Mouse (Mus musculus): Measurements from ENCODE around the gene Cxcr5.

Cxcr5 gene

DNA sequence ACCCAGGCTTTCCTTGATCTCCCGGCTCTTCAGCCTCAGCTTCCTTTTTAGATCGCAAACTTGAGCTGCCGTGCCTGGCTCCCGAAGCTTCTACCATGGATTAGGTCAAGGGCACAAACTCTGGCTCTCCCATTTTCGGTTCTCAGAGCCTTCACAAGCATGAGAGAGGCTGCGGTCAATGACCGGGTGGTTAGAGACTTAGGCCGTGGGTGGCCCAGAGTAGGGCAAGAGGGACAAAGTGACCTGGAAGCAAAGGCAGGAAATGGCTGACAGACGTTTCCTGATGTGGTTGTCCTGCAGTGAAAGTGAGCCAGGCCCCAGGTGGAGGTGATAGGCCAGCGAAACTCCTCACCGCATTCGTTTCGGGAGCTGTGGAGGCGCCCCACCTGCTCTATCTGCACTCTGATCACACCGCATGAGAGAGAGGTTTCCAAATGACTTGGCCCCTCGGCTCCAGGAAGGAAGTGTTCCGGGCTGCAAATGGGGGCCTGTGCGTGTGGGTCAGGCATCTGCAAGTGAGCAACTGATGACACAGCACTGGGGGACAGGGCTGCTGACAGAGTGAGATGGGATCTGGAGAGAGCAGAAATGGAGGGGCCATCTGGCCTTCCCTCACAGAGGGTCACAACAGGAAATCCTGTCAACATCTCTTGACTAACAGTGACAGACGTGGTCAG, 23.9 kb downstream of the Cxcr5 start:
- DNase-seq (ENCODE audit: low spot score in 2 of 2), result no peak

DNA sequence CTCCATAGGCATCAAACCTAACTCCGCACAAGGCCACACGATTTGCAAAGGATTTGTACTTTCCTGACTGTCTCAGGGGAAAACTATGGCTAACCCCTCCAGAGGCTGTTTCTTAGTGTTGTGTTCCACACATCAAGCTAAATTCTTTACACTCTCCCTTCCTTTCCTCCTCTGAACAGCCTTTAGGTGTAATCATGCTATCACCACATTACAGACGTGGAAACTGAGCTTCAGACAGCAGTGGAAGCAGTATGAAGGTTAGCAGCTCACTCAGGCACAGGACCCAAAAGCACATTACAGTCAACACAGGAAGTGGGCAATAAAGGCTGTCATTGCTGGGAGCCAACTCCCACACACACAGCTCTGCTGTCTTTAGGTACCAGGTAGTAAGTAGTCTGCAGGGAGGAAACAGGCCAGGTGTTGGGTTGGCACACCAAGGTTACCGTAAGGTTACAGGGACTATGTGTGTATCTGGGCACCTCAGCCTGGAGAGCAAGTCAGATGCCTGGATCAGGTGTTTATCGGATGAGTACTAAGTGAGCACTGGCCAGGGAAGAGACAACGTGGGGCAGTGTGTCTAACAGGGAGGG, 28.6 kb downstream of the Cxcr5 start:
- no peak for DNase-seq (ENCODE audit: low spot score in 2 of 2)

DNA sequence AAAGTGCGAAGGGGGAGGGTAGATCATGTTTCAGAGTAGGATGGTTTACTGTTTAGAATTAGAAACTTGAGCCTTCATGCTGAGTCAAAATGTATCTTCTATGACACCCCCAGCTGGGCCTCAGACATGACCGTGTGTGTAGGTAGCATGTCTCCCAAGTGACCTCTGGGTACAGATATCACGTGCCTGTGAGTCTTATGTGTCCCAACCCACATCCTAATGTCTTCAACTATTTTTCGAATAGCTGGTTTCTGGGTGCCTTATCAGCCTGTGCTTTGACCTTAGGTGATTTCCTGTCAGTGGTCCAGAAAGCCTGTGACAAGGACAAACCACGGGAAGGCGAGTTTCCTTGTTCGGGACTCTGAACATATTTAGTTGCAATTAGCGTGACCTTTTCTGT, 33.3 kb downstream of the Cxcr5 start:
- DNase-seq (ENCODE audit: low spot score in 2 of 2), result no peak

DNA sequence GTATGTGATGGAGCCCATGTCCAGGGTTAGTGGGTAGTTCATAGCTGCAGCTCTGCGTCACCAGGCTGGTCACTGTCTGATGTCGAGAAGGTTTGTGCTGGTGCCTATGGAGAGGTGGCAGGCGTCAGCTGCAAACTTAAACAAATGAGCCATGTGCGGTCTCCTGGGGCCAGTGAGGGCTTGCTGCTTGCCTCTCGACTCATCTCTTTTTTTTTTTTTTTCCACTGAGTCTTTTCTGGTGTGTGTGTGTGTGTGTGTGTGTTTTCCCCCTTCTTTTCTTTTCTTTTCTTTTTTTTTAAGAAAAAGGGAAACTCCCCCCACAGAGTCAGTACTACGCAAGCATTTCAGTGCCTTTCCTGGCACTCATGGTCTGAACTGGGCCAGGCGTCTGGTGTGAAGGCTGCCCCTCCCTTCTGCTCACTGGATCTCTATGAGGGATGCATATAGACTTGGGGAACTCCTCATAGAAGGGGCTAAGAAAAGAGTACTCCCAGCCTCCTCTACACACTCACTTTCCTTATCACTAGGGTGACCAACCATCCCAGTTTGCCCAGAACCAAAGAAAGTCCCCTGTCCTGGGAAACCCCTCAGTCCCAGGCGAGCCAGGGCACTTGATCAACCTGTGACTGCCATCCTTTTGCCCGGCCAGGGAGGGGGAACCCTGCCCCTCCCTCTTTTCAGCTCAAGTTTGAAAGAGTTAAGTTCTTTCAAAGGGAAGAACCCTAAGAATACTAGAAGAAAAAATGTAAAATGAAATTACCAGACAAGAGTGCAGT, 35.2 kb downstream of the Cxcr5 start:
- no peak for DNase-seq (ENCODE audit: low spot score in 2 of 2)

DNA sequence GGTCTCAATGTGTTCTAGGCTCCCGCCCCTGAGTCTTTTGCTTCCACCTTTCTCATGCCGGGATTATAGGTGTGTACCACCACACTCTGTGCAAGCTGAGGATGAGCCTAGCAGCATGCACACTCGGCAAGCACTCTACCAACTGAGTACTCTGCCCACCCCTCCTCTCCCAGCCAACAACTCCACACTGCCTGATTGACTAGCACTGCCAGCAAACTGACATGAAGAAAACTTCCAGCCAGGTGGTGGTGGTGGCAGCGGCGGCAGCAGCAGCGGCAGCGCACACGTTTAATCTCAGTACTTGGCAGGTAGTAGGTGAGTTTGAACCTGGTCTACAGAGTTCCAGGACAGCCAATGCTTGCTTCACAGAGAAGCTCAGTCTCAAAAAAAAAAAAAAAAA, 36.1 kb downstream of the Cxcr5 start:
- no peak for DNase-seq (ENCODE audit: low spot score in 2 of 2)

DNA sequence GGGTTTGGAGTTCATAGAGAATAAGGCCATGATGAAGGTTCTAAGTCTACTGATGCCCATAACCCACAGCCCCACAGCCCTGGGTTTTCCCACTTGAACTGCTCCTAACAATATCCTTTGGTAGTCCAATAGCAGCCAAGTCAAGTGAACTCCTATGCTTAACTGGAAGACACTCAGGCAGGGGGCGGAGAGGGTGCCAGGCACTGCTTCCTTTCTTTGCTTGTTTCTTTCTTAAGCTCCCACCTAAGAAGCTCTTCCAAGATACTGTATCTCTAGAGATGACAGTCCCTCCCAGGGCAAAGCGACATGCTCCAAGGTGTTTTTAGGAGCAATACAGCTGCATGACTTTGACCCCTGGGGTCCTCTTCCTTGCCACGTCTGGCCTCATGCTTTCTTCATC, 36.7 kb downstream of the Cxcr5 start:
- no peak for DNase-seq (ENCODE audit: low spot score in 2 of 2)

DNA sequence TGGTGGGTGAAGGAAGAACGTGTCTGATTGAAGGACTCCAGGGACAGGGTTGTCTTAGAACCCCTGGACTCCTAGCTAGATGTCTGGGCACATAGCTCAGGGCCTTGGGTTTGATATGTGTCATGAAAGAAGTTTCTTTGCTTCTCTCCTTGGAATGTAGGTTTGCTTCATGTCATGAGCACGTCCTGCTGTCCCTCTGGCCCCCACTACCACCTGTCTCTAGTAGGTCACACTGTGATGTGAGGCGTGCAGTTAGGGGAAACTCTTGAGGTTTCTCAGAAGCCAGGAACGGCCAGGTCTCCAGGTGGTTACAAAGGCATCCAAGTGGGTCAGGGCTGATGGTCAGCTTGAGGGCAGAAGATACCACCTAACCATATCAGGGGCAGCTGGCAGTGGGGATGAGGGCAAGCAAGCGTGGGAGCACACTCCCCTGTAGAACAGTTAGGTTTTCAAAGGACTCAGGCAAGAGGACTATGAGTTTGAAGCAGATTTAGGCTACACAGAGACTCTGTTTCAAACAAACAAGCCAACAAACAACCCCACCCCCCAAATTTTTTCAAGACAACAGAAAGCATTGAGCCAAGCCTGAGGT, 37.3 kb downstream of the Cxcr5 start:
- DNase-seq (ENCODE audit: low spot score in 2 of 2), result no peak

DNA sequence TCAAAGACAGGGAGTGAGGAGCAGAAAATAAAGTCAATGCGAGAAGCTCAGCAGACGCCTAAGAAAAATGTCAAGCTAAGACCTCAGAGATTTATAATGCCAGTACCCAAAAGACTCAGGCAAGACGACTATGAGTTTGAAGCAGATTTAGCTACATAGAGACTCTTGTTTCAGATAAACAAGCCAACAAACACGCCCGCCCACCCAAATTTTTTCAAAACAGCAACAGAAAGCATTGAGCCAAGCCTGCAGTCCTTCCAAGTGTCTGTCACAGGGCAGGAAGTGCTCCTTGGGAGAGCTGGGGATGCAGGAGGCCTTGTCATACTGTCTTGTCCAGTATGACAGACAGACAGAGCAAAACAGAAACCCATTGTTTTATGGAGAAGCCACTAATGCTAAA, 38.0 kb downstream of the Cxcr5 start:
- DNase-seq (ENCODE audit: low spot score in 2 of 2), result no peak

DNA sequence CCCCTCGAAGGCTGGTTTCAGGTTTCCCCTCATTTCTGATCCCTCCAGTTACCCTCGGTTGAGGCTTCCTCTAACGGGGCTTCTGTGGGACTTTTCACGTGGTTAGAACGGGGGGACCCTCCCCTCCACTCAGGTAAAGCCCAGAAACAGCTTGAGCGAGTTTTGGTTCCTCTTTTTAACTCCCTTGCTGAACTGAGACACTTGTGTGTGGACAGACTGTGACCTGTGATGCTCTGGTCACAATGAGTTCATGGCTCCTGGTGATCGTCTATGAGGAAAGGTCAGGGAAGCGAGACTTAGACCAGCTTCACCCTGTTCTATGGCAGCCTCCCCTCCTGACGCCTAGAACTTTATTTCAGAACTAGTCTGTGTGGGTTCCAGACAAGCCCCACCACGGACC, 39.8 kb downstream of the Cxcr5 start:
- no peak for DNase-seq (ENCODE audit: low spot score in 2 of 2)

DNA sequence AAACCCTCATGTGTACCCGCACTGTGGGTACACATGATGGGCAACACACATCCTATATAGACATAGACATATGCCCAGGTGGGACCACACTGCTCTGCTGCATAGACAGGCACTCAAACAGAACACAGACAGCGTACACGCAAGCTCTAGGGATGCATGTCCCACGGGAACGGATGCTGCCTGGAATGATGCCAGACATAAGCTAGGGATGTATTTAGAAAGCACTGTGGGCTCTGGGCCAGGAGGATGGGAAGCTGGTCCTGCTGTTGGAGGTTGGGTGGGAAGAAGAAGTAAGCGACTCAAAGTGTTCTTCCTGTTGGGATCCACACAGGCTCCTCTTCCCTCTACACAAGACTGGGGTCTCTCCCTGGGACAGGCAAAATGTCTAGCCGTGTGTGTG, 43.6 kb downstream of the Cxcr5 start:
- DNase-seq (ENCODE audit: low spot score in 2 of 2), result no peak

DNA sequence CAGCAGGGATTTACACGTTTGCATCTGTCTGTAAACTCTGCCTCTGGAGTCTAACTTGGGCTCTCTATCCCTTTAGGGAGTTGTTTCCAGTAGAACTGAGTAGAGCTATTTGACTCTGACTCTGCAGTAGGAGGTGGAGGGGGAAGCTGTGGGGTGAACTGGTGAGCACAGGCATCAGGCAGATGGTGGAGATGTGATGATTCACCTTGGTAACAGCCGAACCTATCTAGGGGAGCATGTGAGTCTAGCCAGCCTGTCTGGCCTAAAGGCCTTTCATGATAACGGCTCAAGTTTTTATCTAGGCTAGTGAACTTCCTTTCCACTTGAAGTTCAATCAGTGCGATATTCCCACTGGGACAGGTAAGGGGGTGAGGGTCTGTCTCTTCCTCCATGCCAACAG, 44.3 kb downstream of the Cxcr5 start:
- DNase-seq (ENCODE audit: low spot score in 2 of 2), result no peak

DNA sequence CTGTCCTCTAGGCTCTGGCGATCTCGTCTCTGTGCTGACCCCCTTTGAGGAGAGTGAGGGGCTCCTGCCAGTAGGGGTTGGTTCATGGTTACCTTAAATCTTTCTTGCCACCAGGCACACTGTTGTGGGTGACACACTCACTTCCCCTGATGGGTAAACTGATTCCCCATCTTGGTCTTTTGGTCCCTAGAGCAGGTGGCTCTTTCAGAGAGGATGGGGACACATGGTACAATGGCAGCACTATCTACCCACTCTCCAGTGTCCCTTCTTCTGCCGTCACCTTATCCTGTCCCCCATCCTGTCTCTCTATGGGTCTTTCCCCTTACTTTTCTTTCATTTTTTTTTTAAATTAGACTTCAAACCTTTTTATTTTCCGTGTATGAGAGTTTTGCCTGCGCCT, 45.8 kb downstream of the Cxcr5 start:
- DNase-seq (ENCODE audit: low spot score in 2 of 2), result no peak

DNA sequence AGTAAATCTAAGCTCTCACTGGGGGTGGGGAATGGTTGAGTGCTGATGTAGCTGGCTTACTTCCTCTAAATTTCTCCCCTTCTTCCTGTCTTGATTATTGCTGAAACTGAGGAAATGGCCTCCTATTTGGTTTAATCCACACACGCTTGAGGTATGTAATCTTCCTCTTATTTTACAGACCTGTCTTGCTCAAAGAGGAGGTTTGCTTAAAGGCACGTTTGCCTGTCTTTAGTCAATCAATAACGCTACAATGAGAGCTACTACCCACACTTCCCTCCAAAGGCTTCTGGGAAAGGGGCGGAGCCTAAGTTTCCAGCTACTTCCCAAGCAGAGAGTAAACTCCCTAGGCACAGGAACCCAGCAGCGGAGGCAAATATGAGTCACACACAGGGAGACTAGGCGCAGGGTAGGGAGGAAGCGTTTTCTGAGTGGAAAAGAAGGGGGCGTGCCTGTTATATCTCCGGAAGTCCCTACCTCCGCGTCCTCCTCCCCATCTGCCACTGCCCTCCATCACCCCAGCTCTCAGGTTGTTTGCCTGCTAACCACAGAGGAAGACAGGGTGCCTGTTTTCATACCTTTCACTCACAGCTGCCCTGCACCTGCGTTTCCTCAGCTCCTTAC, 46.4 kb downstream of the Cxcr5 start:
- DNase-seq (ENCODE audit: low spot score in 2 of 2), result no peak

DNA sequence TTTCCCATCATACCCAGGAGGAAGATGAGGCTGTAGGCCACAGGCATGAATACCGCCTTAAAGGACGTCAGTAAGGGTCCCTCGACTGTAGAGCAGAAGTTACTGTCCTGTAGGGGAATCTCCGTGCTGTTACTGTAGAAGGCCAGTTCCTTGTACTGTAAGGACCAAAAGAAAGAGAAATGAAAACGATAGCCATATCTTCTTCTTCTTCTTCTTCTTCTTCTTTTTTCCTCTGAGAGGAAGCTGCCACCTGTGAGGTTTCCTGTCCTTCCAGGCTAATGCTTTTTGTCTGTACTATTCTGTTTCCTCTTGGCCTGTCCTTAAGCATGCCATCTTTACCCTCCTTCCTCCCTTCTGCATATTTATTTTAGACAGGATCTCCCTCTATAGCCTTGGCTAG, 47.5 kb downstream of the Cxcr5 start:
- DNase-seq (ENCODE audit: low spot score in 2 of 2), result no peak

DNA sequence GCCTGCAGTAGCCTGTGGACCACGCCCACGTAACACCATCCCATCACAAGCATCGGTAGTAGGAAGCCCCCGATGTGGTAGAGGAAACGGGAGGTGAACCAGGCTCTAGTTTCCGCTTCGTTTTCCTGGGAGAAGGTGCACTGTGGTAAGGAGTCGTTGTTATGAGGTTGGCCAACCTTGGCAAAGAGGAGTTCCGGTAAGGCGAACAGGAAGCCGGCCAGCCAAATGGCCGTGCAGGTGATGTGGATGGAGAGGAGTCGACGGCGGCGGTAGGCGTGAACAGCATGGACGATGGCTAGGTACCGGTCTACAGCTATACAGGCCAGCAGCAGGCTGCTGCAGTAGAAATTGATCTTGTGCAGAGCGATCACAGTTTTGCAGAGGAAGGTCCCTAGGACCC, 48.1 kb downstream of the Cxcr5 start:
- DNase-seq (ENCODE audit: low spot score in 2 of 2), result no peak

DNA sequence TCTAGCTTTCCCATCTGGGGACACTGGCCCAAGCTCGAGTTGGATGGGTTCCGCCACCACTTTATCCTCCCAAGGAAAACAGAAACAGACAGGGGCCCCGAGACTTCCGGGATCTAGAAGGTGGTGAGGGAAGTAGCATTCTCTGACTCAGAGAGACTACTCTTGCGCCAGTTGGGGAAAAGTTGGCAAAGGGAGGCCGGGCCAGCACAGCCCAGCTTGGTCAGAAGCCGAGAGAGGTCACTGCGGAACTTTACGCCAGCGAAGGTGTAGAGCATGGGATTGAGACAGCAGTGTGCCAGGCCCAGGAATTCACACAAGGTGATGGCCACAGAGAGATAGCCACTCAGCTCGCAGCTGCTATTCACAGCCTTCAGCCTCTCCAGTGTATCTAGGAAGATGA, 48.6 kb downstream of the Cxcr5 start:
- no peak for DNase-seq (ENCODE audit: low spot score in 2 of 2)

DNA sequence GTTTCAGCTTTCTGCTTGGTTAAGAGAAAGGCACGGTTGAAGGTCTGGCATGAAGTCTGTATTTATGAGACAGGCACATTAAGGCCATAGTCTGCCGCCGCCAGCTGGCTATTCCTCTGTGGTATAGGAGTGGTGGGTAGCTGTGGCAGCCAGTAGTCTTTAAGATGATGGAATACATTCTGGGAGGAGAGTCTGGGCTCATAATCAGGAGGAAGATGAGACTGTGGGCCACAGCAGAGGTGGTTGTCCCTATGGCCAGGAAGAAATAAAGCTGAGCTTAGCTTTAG, 49.0 kb downstream of the Cxcr5 start:
- no peak for DNase-seq (ENCODE audit: low spot score in 2 of 2)

DNA sequence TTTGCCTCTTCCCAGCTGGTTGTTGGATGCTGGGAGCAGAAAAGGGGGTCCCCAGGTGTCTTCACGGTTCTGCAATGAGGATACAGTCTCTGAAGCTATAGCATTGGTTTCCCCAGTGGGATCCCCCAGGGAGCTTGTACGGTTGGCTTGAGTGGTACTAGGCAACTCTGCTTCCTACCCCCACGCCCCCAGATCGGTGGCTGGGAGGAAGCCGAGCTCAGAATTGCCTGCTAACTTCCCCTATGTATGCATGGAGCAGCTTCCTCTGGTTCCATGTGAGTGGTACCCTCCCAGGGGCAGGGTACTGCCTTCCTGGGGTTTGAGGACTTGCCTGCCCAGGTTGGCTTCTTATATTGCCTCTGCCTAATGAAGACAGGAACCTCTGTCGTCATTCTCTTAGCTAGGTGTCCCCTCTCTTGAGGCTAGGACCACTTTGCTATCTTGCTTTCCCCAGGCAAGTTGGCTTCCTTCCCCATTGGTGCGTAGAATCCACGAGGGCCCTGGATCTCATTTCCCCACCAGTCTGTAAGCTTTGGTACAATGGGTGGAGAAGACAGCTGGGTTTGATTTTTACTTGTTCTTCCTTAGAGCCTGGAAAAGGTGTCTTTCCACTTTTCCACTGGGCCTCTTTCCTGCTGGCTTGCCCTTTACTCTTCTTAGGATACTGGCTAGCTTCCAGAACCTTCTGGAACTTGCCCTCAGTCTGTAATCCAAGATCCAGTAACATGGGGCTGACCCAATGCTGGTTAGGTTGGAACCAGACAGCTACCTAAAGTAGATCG, 49.6 kb downstream of the Cxcr5 start:
- no peak for DNase-seq (ENCODE audit: low spot score in 2 of 2)

DNA sequence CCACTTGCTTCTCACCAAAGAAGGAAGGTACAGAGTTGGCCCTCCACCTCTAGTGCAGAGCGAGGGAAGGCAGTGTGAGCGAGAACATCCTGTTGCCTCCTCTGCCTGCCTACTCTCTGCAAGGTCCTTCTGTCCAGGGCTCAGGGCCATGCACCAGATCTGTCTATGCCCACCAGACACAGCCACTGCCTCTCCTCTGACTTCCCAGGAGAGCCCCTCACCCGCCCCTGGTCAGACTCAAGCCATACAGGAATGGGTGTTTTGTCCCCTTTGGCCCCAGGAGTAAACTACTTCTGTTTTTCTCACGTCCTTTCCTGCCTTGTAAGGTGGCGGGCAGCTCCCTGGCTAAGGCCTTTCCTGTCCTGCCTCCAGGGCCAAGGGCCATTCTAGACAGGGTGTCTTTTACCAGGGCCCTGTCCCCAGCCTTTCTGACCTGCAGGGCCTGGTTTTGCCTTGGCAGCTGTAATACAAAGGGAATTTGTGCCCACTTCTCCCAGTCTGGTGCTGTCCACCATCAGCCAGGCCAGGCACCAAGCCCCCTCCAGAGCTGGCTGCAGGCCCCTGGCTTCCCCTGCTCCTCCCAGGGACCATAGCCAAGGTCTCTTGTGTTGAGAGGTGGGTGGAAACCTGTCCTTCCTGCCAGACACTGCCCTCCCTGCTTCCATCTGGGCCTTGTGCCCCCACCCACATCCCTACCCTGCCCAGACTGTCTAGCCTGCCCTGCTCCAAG, 50.6 kb downstream of the Cxcr5 start:
- no peak for DNase-seq (ENCODE audit: low spot score in 2 of 2)

DNA sequence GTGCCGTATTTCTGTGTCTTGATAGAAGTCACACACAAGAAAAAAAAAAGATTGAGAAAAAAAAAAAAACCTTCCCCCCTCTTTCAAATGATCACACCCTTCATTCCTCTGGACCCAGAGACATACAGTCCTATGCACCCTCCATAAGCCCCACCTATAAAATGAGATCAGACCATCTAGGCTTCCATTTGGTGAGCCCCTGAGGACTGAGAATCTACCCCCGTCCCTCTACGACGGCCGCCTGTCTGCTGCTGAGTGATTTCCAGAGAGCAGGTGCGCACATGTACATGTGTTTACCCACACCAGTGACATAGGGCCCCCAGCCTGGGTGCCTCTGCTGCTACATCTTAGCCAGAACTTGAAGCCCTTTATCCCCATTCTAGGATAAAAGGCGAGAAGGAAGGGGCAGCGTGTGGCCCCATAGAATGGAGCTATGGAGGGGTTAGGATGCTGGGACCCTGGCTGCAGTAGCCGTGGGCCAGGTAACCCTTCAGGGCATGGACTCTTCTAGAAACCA, 51.3 kb downstream of the Cxcr5 start:
- DNase-seq (ENCODE audit: low spot score in 2 of 2), result no peak
